Mouse (Mus musculus) lung, adult 2 months (tissue): ENCODE data around the gene Gdf11. TPM values are rescaled to one million over a fixed set of nuclear protein-coding genes. Genes with fewer than 3 reads are reported as not detected.

Experiments
- DNase-seq: peaks from one replicate; pipeline ENCODE4 v3.0.0; 2022
- H3K4me1 ChIP-seq: fragments of 200-500 bp; 2 replicates; pipeline ENCODE4 v1.6.1; 2011; ENCODE audit warnings: low read length; ENCODE audit not compliant: control insufficient read depth, insufficient read depth
- H3K4me3 ChIP-seq: fragments of 200-500 bp; replicated peaks from 2 replicates; pipeline ENCODE3; 2011; ENCODE audit warnings: low read depth, mild to moderate bottlenecking, control low read depth, low read length; ENCODE audit errors: extremely low read depth
- CTCF ChIP-seq: fragments of 200-500 bp; IDR thresholded peaks from 2 replicates; pipeline ENCODE4 v1.5.1; 2011; ENCODE audit warnings: mild to moderate bottlenecking, low read length, control low read depth; ENCODE audit not compliant: insufficient read depth
- POLR2A ChIP-seq: fragments of 200-500 bp; IDR thresholded peaks from 2 replicates; pipeline ENCODE4 v1.6.1; 2011; ENCODE audit warnings: low read depth, mild to moderate bottlenecking, control low read depth, low read length, borderline replicate concordance; ENCODE audit errors: extremely low read depth
- WGBS: fragments of 180-500 bp; shearing (Covaris S2); methylation state at CpG from one replicate; pipeline ENCODE4 v1.1.7; 2018; 5-methylcytosine and 5-hydroxymethylcytosine counted together
- polyA plus RNA-seq: library from polyadenylated mRNA; depleted of rRNA; stranded (reverse); fragments of >200 nt; gene quantifications from 2 replicates; pipeline ENCODE4 v1.2.3, GENCODE M21; 2012; rRNA removed

Gene Gdf11
- polyA plus RNA-seq, result 0.45 and 0.99 TPM in 2 replicates

GRCm38 (mm10) chr10:128891296-128892094, at the start of gene Gdf11:
Gene Gdf11, minus strand, starts transcription at chr10:128891718.
- WGBS, result under 1% methylated on average over 55 of the region's 89 CpGs
- Histone ChIP-seq H3K4me3 (peak within 1 kb of the TSS; percentile 50), H3K4me1 (peaks cover 6% of the 10 kb centered on the region; the same call in 1 of the 2 replicates)
- DNase-seq, result peak; percentile 36
- TF ChIP-seq POLR2A, result no peak
- no peak for TF ChIP-seq CTCF

GRCm38 (mm10) chr10:128940475-128941061, 49.0 kb upstream of the Gdf11 start:
- TF ChIP-seq POLR2A, result no peak
- no peak for TF ChIP-seq CTCF
- 68% methylated on average over 10 of the region's 10 CpGs for WGBS
- no peak for DNase-seq
- H3K4me1 ChIP-seq, result peaks cover 4% of the 10 kb centered on the region; the same call in 1 of the 2 replicates
- H3K4me3 ChIP-seq, result no peak overlapping the region

GRCm38 (mm10) chr10:128938974-128939373, 47.5 kb upstream of the Gdf11 start:
- Histone ChIP-seq H3K4me3 (no peak overlapping the region), H3K4me1 (peaks cover 7% of the 10 kb centered on the region)
- TF ChIP-seq POLR2A, result no peak
- TF ChIP-seq CTCF, result no peak
- peak; percentile 24 for DNase-seq
- 39% methylated on average over 5 of the region's 5 CpGs for WGBS

- 70% methylated on average over 9 of the region's 9 CpGs for WGBS
- H3K4me1 ChIP-seq, result peaks cover 9% of the 10 kb centered on the region
- TF ChIP-seq CTCF, result no peak
- DNase-seq, result peak; percentile 70
- no peak overlapping the region for H3K4me3 ChIP-seq
Observed at GRCm38 (mm10) chr10:128938457-128938856, 46.9 kb upstream of the Gdf11 start.

GRCm38 (mm10) chr10:128937756-128938390, 46.4 kb upstream of the Gdf11 start:
- no peak overlapping the region for H3K4me3 ChIP-seq
- WGBS, result 72% methylated on average over 12 of the region's 12 CpGs
- no peak for DNase-seq
- H3K4me1 ChIP-seq, result peaks cover 9% of the 10 kb centered on the region
- TF ChIP-seq POLR2A, result no peak
- TF ChIP-seq CTCF, result no peak

- Histone ChIP-seq H3K4me1 (peaks cover 9% of the 10 kb centered on the region), H3K4me3 (no peak overlapping the region)
- 75% methylated on average over 8 of the region's 8 CpGs for WGBS
- no peak for DNase-seq
- TF ChIP-seq POLR2A, result no peak
Observed at GRCm38 (mm10) chr10:128935826-128936440, 44.4 kb upstream of the Gdf11 start.

GRCm38 (mm10) chr10:128934997-128935787, 43.7 kb upstream of the Gdf11 start:
- peaks cover 9% of the 10 kb centered on the region for H3K4me1 ChIP-seq
- WGBS, result 62% methylated on average over 7 of the region's 7 CpGs
- no peak for DNase-seq
- TF ChIP-seq CTCF, result no peak
- no peak for TF ChIP-seq POLR2A
- H3K4me3 ChIP-seq, result no peak overlapping the region

GRCm38 (mm10) chr10:128933976-128934721, 42.6 kb upstream of the Gdf11 start:
- DNase-seq, result peak; percentile 17
- 3% methylated on average over 21 of the region's 21 CpGs for WGBS
- peak overlapping the region; percentile 44 for H3K4me3 ChIP-seq
- TF ChIP-seq CTCF, result no peak
- no peak for TF ChIP-seq POLR2A
- H3K4me1 ChIP-seq, result peaks cover 11% of the 10 kb centered on the region
